Mouse (Mus musculus): Measurements from ENCODE around the gene Aldh1l1. TPM values are rescaled to one million over a fixed set of nuclear protein-coding genes. Genes with fewer than 3 reads are reported as not detected.

The Aldh1l1 gene
- polyA plus RNA-seq (2016; fragmentation: Nextera tagmentation; extraction: Ambion mirVana) = 1.7 and 2.1 TPM in 2 replicates

DNA sequence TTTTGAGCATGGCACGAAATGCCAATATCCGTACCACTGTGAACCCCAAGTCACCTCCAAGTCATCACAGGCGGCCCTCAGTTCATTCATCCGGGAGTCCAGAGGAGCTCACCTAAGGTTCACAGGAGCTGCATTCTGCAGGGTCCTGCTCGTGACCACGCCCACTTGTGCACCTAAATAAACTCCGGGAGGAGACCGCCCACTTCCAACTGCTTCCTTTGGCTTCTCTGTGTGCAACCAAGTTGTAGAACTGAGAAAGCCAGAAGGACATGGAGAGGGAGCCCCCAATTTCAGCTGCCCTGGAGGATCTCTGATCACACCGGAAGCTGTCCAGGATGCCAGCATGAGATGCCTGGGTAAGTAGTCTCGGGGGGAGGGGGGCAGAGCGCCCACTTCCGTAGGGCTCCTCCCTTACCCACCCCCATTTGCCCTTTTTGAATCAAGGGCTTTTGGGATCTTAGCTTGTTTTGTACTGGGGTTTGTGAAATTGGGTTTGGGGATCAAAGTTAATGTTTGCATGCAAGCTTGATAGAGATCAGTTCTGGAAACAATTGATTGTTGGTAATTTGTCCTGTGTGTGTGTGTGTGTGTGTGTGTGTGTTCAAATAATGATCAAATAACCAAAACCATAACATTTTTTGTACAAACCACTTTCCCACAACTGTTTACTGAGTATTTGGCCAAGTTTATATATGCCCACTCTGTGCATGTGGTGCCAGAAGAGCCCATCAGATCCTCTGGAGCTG is at the start of gene Aldh1l1:
Gene Aldh1l1, plus strand, starts transcription at position 252 of the 746 bp plus-strand sequence.
- Histone ChIP-seq H3K36me3 (no peaks in the 10 kb centered on the region), H3K9ac (no peak within 1 kb of the TSS), H3K27ac (no peak within 1 kb of the TSS), H3K4me2 (replicated peaks) (no peak within 1 kb of the TSS), H3K27me3 (no peaks in the 10 kb centered on the region), H3K4me1 (peaks cover 6% of the 10 kb centered on the region), H3K4me3 (no peak within 1 kb of the TSS), H3K9me3 (no peaks in the 10 kb centered on the region)
- ATAC-seq (ENCODE audit: insufficient number of reproducible peaks, insufficient read depth, low FRiP score, low TSS enrichment) = no peak
- WGBS = 73% methylated on average over 12 of the region's 12 CpGs

DNA sequence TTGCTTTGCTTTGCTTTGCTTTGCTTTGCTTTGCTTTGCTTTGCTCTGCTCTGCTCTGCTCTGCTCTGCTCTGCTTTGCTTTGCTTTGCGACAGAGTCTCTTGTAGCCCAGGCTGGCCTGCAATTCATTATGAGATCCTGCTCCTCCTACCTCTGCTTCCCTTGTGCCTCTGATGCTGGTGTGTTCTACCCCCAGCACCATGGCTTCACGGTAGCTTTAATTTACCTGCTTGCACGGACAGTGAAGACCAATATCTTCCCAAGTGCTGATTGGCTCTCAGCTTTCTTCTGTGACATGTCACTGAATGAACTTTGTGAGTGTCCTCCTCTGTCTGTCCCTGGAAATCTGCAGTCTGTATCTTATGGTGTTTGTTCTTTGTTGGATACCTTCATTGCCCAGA is 49.2 kb upstream of the Aldh1l1 start:
- no peak for ATAC-seq (ENCODE audit: insufficient number of reproducible peaks, insufficient read depth, low FRiP score, low TSS enrichment)
- Histone ChIP-seq H3K9me3 (no peaks in the 10 kb centered on the region), H3K4me1 (no peaks in the 10 kb centered on the region), H3K27ac (no peak overlapping the region), H3K36me3 (no peaks in the 10 kb centered on the region), H3K4me2 (replicated peaks) (no peak overlapping the region), H3K9ac (no peak overlapping the region), H3K27me3 (no peaks in the 10 kb centered on the region), H3K4me3 (no peak overlapping the region)
- 83% methylated on average over 3 of the region's 3 CpGs for WGBS

DNA sequence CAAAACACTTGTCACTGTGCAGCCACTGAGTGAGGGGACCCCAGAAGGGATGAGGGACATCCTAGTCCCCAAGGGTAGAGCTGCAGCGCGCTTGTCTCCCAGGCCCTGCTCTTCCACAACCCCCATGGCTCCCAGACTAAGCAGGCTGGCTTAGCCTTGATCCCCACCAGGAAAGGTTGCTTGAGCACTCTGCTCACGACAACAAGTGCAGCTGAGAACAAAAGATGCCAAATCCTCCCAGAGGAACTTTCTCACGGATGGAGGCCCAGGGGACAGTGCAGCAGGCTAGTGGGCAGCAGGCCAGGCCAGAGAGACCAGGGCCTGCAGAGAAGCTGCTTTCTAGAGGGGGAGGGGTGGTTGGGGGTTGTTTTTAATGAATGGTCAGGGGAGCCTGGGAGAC is 39.3 kb upstream of the Aldh1l1 start:
- no peaks in the 10 kb centered on the region for H3K9me3 ChIP-seq
- no peak overlapping the region for H3K27ac ChIP-seq
- H3K36me3 ChIP-seq = no peaks in the 10 kb centered on the region
- no peaks in the 10 kb centered on the region for H3K27me3 ChIP-seq
- WGBS = 44% methylated on average over 4 of the region's 4 CpGs
- H3K4me3 ChIP-seq = no peak overlapping the region
- no peak overlapping the region for H3K4me2 ChIP-seq (replicated peaks)
- no peaks in the 10 kb centered on the region for H3K4me1 ChIP-seq
- no peak overlapping the region for H3K9ac ChIP-seq
- ATAC-seq (ENCODE audit: insufficient number of reproducible peaks, insufficient read depth, low FRiP score, low TSS enrichment) = no peak

DNA sequence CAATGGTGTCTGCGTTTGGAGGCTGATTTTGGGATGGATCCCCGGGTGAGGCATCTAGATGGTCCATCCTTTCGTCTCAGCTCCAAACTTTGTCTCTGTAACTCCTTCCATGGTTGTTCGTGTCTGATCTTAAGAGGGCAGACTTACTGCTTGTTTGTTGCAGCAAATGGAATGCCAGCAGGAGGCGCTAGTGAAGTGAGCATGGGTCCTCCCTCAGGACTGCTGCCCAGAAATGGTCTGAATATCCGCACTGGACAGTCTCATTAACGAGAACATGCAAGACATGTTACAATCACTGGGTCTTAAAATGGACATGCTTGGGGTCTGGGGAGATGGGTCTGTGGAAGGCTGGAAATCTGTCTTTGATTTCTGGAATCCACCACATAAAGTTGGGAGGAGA is 36.0 kb upstream of the Aldh1l1 start:
- Histone ChIP-seq H3K4me2 (replicated peaks) (no peak overlapping the region), H3K27me3 (no peaks in the 10 kb centered on the region), H3K27ac (no peak overlapping the region), H3K4me3 (no peak overlapping the region), H3K36me3 (no peaks in the 10 kb centered on the region), H3K4me1 (no peaks in the 10 kb centered on the region), H3K9me3 (no peaks in the 10 kb centered on the region), H3K9ac (no peak overlapping the region)
- WGBS = 27% methylated on average over 7 of the region's 7 CpGs
- no peak for ATAC-seq (ENCODE audit: insufficient number of reproducible peaks, insufficient read depth, low FRiP score, low TSS enrichment)

DNA sequence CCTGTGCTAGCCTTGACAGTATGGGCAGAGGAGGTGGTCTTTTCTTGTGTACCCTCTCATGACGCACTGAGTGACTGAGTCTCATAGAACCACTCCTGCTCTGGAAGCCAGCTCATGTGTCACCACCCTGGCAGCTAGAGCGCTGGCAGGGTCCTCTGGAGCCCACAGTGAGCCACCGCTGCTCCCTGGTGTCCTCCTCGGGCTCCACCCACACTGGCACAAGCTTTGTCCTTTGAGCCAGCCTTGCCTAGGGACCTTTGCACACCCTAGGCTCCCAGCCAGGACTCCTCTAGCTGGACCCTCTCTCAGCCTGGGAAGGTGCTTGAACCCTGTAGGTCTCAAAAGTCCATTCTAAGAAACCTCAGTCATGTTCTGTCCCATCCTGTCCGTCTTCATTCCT is 35.5 kb upstream of the Aldh1l1 start:
- no peaks in the 10 kb centered on the region for H3K36me3 ChIP-seq
- H3K4me3 ChIP-seq = no peak overlapping the region
- ATAC-seq (ENCODE audit: insufficient number of reproducible peaks, insufficient read depth, low FRiP score, low TSS enrichment) = no peak
- no peaks in the 10 kb centered on the region for H3K9me3 ChIP-seq
- no peaks in the 10 kb centered on the region for H3K27me3 ChIP-seq
- H3K4me1 ChIP-seq = no peaks in the 10 kb centered on the region
- WGBS = 74% methylated on average over 5 of the region's 5 CpGs
- H3K27ac ChIP-seq = no peak overlapping the region
- H3K4me2 ChIP-seq (replicated peaks) = no peak overlapping the region
- H3K9ac ChIP-seq = no peak overlapping the region

DNA sequence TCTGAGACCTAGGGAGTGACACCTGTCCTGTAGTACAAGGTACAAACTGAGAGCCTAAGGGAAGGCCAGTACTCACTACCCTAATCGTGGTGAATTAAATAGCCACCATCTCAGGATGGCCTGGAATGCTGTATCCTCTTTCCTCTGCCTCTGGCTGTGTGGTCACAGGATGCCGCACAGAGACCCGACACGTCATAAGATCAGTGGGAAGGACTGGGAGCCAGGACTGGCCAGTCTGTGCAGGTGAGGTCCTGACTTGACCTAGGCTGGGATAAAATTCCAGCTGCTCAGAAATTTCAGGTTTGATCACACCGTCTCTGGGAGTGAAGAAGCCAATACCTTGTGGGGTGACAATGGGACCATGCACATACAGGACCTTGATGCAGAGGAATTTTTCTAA is 34.7 kb upstream of the Aldh1l1 start:
- H3K27me3 ChIP-seq = no peaks in the 10 kb centered on the region
- WGBS = 79% methylated on average over 5 of the region's 5 CpGs
- no peak overlapping the region for H3K4me2 ChIP-seq (replicated peaks)
- no peaks in the 10 kb centered on the region for H3K4me1 ChIP-seq
- no peak for ATAC-seq (ENCODE audit: insufficient number of reproducible peaks, insufficient read depth, low FRiP score, low TSS enrichment)
- H3K27ac ChIP-seq = no peak overlapping the region
- no peaks in the 10 kb centered on the region for H3K36me3 ChIP-seq
- H3K4me3 ChIP-seq = no peak overlapping the region
- H3K9me3 ChIP-seq = no peaks in the 10 kb centered on the region
- H3K9ac ChIP-seq = no peak overlapping the region

DNA sequence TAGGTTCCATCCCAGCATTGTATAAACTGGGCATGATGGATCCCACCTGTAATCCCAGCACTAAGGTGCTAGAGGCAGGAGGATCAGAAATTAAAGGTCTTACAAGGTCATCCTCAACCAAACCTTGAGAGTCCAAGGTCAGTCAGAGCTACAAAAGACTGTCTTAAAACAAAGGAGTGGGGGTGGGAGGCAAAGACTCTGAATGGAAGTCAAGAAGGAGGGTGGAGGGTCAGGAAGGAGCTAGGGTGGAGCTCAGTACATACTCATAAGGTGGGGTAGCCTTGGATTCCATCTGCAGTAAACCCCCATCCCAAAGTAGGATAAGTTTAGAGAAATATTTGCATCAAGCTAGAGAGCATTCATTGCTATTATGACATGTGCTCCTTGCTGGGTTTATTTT is 33.6 kb upstream of the Aldh1l1 start:
- no peak for ATAC-seq (ENCODE audit: insufficient number of reproducible peaks, insufficient read depth, low FRiP score, low TSS enrichment)
- no peaks in the 10 kb centered on the region for H3K4me1 ChIP-seq
- H3K27me3 ChIP-seq = no peaks in the 10 kb centered on the region
- H3K9ac ChIP-seq = no peak overlapping the region
- H3K27ac ChIP-seq = no peak overlapping the region
- no peak overlapping the region for H3K4me2 ChIP-seq (replicated peaks)
- H3K9me3 ChIP-seq = no peaks in the 10 kb centered on the region
- no peak overlapping the region for H3K4me3 ChIP-seq
- no peaks in the 10 kb centered on the region for H3K36me3 ChIP-seq

DNA sequence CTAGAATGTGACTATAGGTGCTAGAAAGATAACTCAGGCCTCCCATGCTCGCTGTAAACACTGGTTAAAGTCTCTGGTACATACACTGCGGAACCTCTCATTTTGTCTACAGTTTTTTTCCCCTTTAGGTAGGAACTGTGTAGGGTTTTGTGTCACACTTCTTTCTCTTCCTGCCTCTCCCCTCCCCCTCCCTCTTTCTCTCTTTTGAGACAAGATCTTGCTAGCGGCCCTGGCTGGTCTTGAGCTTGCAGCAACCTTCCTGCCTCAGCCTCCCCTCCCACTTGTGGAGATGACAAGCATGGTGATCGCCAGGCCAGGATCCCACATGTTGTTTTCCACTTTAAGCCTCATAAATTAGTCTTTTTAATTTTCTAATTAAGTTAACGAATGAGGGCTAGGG is 32.5 kb upstream of the Aldh1l1 start:
- no peaks in the 10 kb centered on the region for H3K36me3 ChIP-seq
- H3K9ac ChIP-seq = no peak overlapping the region
- no peaks in the 10 kb centered on the region for H3K27me3 ChIP-seq
- no peak overlapping the region for H3K4me2 ChIP-seq (replicated peaks)
- H3K9me3 ChIP-seq = no peaks in the 10 kb centered on the region
- no peaks in the 10 kb centered on the region for H3K4me1 ChIP-seq
- H3K4me3 ChIP-seq = no peak overlapping the region
- ATAC-seq (ENCODE audit: insufficient number of reproducible peaks, insufficient read depth, low FRiP score, low TSS enrichment) = no peak
- H3K27ac ChIP-seq = no peak overlapping the region
- 80% methylated on average over 5 of the region's 5 CpGs for WGBS

DNA sequence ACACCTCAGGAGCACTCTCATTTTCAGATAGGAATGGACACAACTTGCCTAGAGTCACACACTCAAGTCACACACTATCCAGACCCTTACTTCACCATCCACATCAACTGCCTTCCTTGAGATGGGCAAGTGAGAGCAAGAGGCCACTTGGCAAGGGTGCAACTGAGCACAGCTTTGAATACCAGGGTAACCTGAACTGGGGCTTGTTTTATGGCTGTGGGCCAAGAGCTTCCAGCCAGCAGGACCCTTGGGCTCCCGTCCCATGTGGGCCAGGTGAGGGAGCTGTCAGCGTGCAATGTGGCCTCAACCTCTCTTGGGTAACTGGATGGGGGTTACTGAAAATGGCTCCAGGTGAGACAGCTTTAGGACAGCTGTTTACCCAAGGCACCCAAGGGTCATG is 28.8 kb upstream of the Aldh1l1 start:
- Histone ChIP-seq H3K4me1 (no peaks in the 10 kb centered on the region), H3K27me3 (peaks cover 21% of the 10 kb centered on the region), H3K9ac (no peak overlapping the region), H3K36me3 (no peaks in the 10 kb centered on the region), H3K4me3 (no peak overlapping the region), H3K9me3 (no peaks in the 10 kb centered on the region), H3K27ac (no peak overlapping the region), H3K4me2 (replicated peaks) (no peak overlapping the region)
- WGBS = 70% methylated on average over 2 of the region's 2 CpGs
- ATAC-seq (ENCODE audit: insufficient number of reproducible peaks, insufficient read depth, low FRiP score, low TSS enrichment) = no peak

DNA sequence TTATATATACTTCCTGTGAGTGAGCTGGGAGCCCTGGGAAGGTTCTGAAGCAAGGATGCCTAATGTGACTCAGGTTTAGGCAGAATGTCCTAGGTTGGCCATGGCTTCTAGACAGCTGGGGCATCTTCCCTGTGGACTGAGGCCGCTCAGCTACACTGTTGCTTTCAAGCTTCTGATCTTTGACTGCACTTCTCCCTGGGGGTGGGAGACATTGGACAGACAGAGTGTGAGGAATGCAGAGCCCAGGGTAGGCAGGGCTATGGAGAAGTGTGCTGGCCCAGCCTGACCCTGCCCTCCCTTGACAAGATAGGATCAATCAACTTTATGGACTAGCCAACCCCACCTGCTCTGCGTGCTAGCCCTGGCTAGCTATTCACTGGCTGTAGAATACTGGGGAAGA is 25.0 kb upstream of the Aldh1l1 start:
- Histone ChIP-seq H3K4me2 (replicated peaks) (no peak overlapping the region), H3K27me3 (peaks cover 28% of the 10 kb centered on the region), H3K9ac (no peak overlapping the region), H3K4me3 (no peak overlapping the region), H3K9me3 (no peaks in the 10 kb centered on the region), H3K36me3 (no peaks in the 10 kb centered on the region), H3K27ac (no peak overlapping the region), H3K4me1 (peaks cover 15% of the 10 kb centered on the region)
- ATAC-seq (ENCODE audit: insufficient number of reproducible peaks, insufficient read depth, low FRiP score, low TSS enrichment) = no peak
- 45% methylated on average over 2 of the region's 2 CpGs for WGBS

DNA sequence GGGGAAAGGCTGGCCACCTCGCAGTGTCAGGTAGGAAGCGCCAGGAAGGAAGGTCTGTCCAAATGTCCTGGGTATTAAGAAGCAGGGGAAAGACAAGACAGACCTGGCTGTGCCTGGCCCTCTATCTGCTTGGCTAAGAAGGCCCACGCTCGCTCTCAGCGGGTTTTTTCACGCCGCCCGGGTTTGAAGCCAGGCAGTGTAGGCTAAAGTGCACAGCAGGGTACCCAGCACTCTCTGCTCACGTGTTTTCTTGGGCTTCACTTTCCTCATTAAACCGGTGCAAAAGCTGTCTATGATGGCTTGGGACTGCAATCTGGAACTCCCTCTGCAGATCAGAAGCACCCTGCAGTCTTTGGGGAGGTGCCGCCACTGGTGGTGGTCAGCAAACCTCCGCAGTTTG is 24.5 kb upstream of the Aldh1l1 start:
- H3K9ac ChIP-seq = peak overlapping the region; percentile 66; the same call in 1 of the 2 replicates
- H3K4me2 ChIP-seq (replicated peaks) = peak overlapping the region; percentile 100
- 8% methylated on average over 12 of the region's 12 CpGs for WGBS
- ATAC-seq (ENCODE audit: insufficient number of reproducible peaks, insufficient read depth, low FRiP score, low TSS enrichment) = peak; percentile 8; the same call in 1 of the 2 replicates
- no peaks in the 10 kb centered on the region for H3K36me3 ChIP-seq
- H3K9me3 ChIP-seq = no peaks in the 10 kb centered on the region
- H3K27ac ChIP-seq = no peak overlapping the region
- H3K27me3 ChIP-seq = peaks cover 28% of the 10 kb centered on the region
- H3K4me1 ChIP-seq = peaks cover 15% of the 10 kb centered on the region
- H3K4me3 ChIP-seq = peak overlapping the region; percentile 65

DNA sequence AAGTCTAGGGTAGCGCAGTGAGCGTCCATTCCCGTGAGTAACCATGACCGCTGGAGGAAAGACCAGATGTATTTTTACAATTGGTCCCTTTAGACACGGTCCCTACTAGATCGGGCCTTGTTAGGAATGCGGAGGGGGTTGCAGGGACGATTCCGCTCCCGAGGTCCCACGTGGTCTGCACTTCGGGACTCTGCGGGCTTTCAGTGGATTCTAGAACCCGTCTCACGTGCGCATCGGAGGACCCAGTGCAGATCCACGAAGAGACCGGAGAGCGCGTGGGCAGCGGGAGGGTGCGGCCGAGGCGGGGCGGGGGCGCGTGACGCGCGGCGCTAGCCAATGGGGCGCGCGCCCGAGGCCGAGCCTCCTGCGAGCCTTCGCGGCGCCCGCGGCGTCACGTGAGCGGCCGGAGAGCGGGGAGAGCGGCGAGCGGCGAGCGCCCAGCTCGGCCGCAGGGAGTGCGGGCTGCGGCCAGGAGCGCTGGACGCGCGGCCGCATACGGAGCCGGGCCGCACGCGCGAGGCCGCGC is 24.0 kb upstream of the Aldh1l1 start, which contains the start of gene Klf15:
Gene Klf15, plus strand, starts transcription at position 396 of the 526 bp plus-strand sequence.
- Histone ChIP-seq H3K4me3 (peak within 1 kb of the TSS; percentile 65), H3K36me3 (no peaks in the 10 kb centered on the region), H3K9me3 (no peaks in the 10 kb centered on the region), H3K27me3 (peaks cover 28% of the 10 kb centered on the region), H3K4me2 (replicated peaks) (peak within 1 kb of the TSS; percentile 100), H3K9ac (peak within 1 kb of the TSS; percentile 66), H3K27ac (no peak within 1 kb of the TSS), H3K4me1 (peaks cover 15% of the 10 kb centered on the region)
- ATAC-seq (ENCODE audit: insufficient number of reproducible peaks, insufficient read depth, low FRiP score, low TSS enrichment) = peak; percentile 54
- WGBS = under 1% methylated on average over 62 of the region's 70 CpGs

Measured in embryonic facial prominence, embryonic 12.5 days (tissue).